Mouse (Mus musculus) hindbrain, embryonic 16.5 days (tissue): ENCODE data around the gene Retsat. TPM values are rescaled to one million over a fixed set of nuclear protein-coding genes. Genes with fewer than 3 reads are reported as not detected.

Experiments
- ATAC-seq: fragments of 200-750 bp; cut with Nextera tagmentation; 2 replicates; pipeline ENCODE4 v1.8.0; 2017; ENCODE audit warnings: moderate TSS enrichment, moderate library complexity
- H3K27ac ChIP-seq: fragments of 300-500 bp; sonication (generic); 2 replicates; pipeline ENCODE4 v1.5.1; 2014; ENCODE audit warnings: low read depth, mild to moderate bottlenecking, control low read depth, low read length, moderate library complexity
- H3K27me3 ChIP-seq: fragments of 300-500 bp; sonication (generic); replicated peaks from 2 replicates; pipeline ENCODE4 v1.6.1; 2014; ENCODE audit warnings: low read length; ENCODE audit not compliant: control insufficient read depth, insufficient read depth
- H3K36me3 ChIP-seq: fragments of 300-500 bp; sonication (generic); 2 replicates; pipeline ENCODE4 v1.6.1; 2014; ENCODE audit warnings: mild to moderate bottlenecking, low read length, moderate library complexity, mixed read lengths; ENCODE audit not compliant: control insufficient read depth, insufficient read depth
- H3K4me1 ChIP-seq: fragments of 300-500 bp; sonication (generic); 2 replicates; pipeline ENCODE4 v1.6.1; 2014; ENCODE audit warnings: low read depth, low read length; ENCODE audit not compliant: control insufficient read depth, insufficient read depth
- H3K4me2 ChIP-seq: fragments of 300-500 bp; sonication (generic); 2 replicates; pipeline ENCODE4 v1.6.1; 2014; ENCODE audit warnings: mild to moderate bottlenecking, low read length, control low read depth, moderate library complexity
- H3K4me3 ChIP-seq: fragments of 300-500 bp; sonication (generic); 2 replicates; pipeline ENCODE4 v1.5.1; 2014; ENCODE audit warnings: mild to moderate bottlenecking, low read length, control low read depth, moderate library complexity
- H3K9ac ChIP-seq: fragments of 300-500 bp; sonication (generic); 2 replicates; pipeline ENCODE4 v1.6.1; 2014; ENCODE audit warnings: low read depth, mild to moderate bottlenecking, control low read depth, low read length, moderate library complexity
- H3K9me3 ChIP-seq: fragments of 300-500 bp; sonication (generic); 2 replicates; pipeline ENCODE4 v1.6.1; 2014; ENCODE audit warnings: mild to moderate bottlenecking, low read length, moderate library complexity; ENCODE audit not compliant: control insufficient read depth
- WGBS: fragments of 180-500 bp; shearing (Covaris S2); extraction: QIAGEN DNeasy Blood & Tissue Kit; methylation state at CpG from one replicate; pipeline ENCODE4 v1.1.7; 2014; 5-methylcytosine and 5-hydroxymethylcytosine counted together
- polyA plus RNA-seq: library from polyadenylated mRNA; unstranded; fragments of >200 nt; fragmentation: Nextera tagmentation; extraction: Ambion mirVana; gene quantifications from 2 replicates; pipeline ENCODE4 v1.2.1, GENCODE M21; 2015

Retsat gene
- polyA plus RNA-seq, result 7.0 and 8.4 TPM in 2 replicates

GRCm38 (mm10) chr6:72597956-72598753 lies at the start of gene Retsat, which contains the start of gene Elmod3:
Gene Retsat (plus strand): TSS chr6:72598475.
Gene Elmod3 (minus strand): TSS chr6:72598413.
- peak within 1 kb of the TSS; percentile 87 for H3K4me2 ChIP-seq
- H3K27me3 ChIP-seq, result no peaks in the 10 kb centered on the region
- H3K9me3 ChIP-seq, result no peaks in the 10 kb centered on the region
- under 1% methylated on average over 38 of the region's 38 CpGs for WGBS
- H3K4me3 ChIP-seq, result peak within 1 kb of the TSS; percentile 59
- H3K27ac ChIP-seq, result peak within 1 kb of the TSS; percentile 69
- ATAC-seq, result peak; percentile 94
- peak within 1 kb of the TSS; percentile 69 for H3K9ac ChIP-seq
- H3K4me1 ChIP-seq, result peaks cover 17% of the 10 kb centered on the region
- no peaks in the 10 kb centered on the region for H3K36me3 ChIP-seq

- Histone ChIP-seq H3K36me3 (no peaks in the 10 kb centered on the region), H3K4me3 (no peak overlapping the region), H3K27me3 (no peaks in the 10 kb centered on the region), H3K9ac (no peak overlapping the region), H3K4me1 (peaks cover 12% of the 10 kb centered on the region), H3K27ac (no peak overlapping the region), H3K4me2 (no peak overlapping the region), H3K9me3 (no peaks in the 10 kb centered on the region)
- ATAC-seq, result no peak
- 74% methylated on average over 9 of the region's 9 CpGs for WGBS
These were observed 49.2 kb upstream of the Retsat start for GRCm38 (mm10) chr6:72549041-72549580.

- Histone ChIP-seq H3K4me3 (no peak overlapping the region), H3K4me2 (no peak overlapping the region), H3K9me3 (no peaks in the 10 kb centered on the region), H3K27ac (no peak overlapping the region), H3K9ac (no peak overlapping the region), H3K36me3 (no peaks in the 10 kb centered on the region), H3K4me1 (peaks cover 12% of the 10 kb centered on the region), H3K27me3 (no peaks in the 10 kb centered on the region)
- WGBS, result 67% methylated on average over 6 of the region's 6 CpGs
- ATAC-seq, result no peak
These were observed 48.2 kb upstream of the Retsat start for GRCm38 (mm10) chr6:72550025-72550424.

GRCm38 (mm10) chr6:72550503-72551100 lies 47.7 kb upstream of the Retsat start:
- no peak for ATAC-seq

GRCm38 (mm10) chr6:72552171-72553078 lies 45.9 kb upstream of the Retsat start:
- peak overlapping the region; percentile 75 for H3K4me2 ChIP-seq
- peak; percentile 88 for ATAC-seq
- whole genome bisulfite sequencing, result 16% methylated on average over 27 of the region's 27 CpGs

More at GRCm38 (mm10) chr6:72550503-72551100, 47.7 kb upstream of the Retsat start:
- Histone ChIP-seq H3K9me3 (no peaks in the 10 kb centered on the region), H3K27me3 (no peaks in the 10 kb centered on the region), H3K4me3 (no peak overlapping the region), H3K27ac (no peak overlapping the region), H3K4me2 (no peak overlapping the region), H3K36me3 (no peaks in the 10 kb centered on the region), H3K9ac (no peak overlapping the region), H3K4me1 (peaks cover 12% of the 10 kb centered on the region)
- 81% methylated on average over 10 of the region's 10 CpGs for WGBS

GRCm38 (mm10) chr6:72553079-72553412 lies 45.2 kb upstream of the Retsat start:
- H3K27ac ChIP-seq, result peak overlapping the region; percentile 60
- no peak; the same call in 1 of the 2 replicates for ATAC-seq
- H3K4me2 ChIP-seq, result peak overlapping the region; percentile 75
- H3K9me3 ChIP-seq, result no peaks in the 10 kb centered on the region
- peak overlapping the region; percentile 43 for H3K4me3 ChIP-seq
- no peaks in the 10 kb centered on the region for H3K27me3 ChIP-seq
- no peaks in the 10 kb centered on the region for H3K36me3 ChIP-seq
- H3K4me1 ChIP-seq, result peaks cover 12% of the 10 kb centered on the region
- 16% methylated on average over 8 of the region's 8 CpGs for WGBS
- peak overlapping the region; percentile 67 for H3K9ac ChIP-seq

More at GRCm38 (mm10) chr6:72552171-72553078, 45.9 kb upstream of the Retsat start:
- peak overlapping the region; percentile 43 for H3K4me3 ChIP-seq
- peak overlapping the region; percentile 67 for H3K9ac ChIP-seq
- no peaks in the 10 kb centered on the region for H3K36me3 ChIP-seq
- H3K27ac ChIP-seq, result peak overlapping the region; percentile 60
- no peaks in the 10 kb centered on the region for H3K9me3 ChIP-seq
- peaks cover 12% of the 10 kb centered on the region for H3K4me1 ChIP-seq
- no peaks in the 10 kb centered on the region for H3K27me3 ChIP-seq

- 86% methylated on average over 8 of the region's 8 CpGs for WGBS
- no peak for ATAC-seq
- no peak overlapping the region for H3K4me3 ChIP-seq
- H3K4me2 ChIP-seq, result no peak overlapping the region
- no peaks in the 10 kb centered on the region for H3K27me3 ChIP-seq
- H3K27ac ChIP-seq, result no peak overlapping the region
- H3K9ac ChIP-seq, result no peak overlapping the region
- no peaks in the 10 kb centered on the region for H3K9me3 ChIP-seq
- H3K36me3 ChIP-seq, result no peaks in the 10 kb centered on the region
- H3K4me1 ChIP-seq, result peaks cover 3% of the 10 kb centered on the region; the same call in 1 of the 2 replicates
These were observed 37.5 kb upstream of the Retsat start for GRCm38 (mm10) chr6:72560801-72561200.

GRCm38 (mm10) chr6:72562486-72562885 lies 35.8 kb upstream of the Retsat start:
- no peak overlapping the region for H3K4me3 ChIP-seq
- H3K9me3 ChIP-seq, result no peaks in the 10 kb centered on the region
- H3K36me3 ChIP-seq, result no peaks in the 10 kb centered on the region
- WGBS, result 50% methylated on average over 6 of the region's 6 CpGs
- H3K4me1 ChIP-seq, result peaks cover 5% of the 10 kb centered on the region; the same call in 1 of the 2 replicates
- no peaks in the 10 kb centered on the region for H3K27me3 ChIP-seq
- no peak overlapping the region for H3K9ac ChIP-seq
- H3K27ac ChIP-seq, result no peak overlapping the region
- no peak overlapping the region for H3K4me2 ChIP-seq
- ATAC-seq, result no peak
